Mouse (Mus musculus): ENCODE results near the gene Myh1. TPM values are rescaled to one million over a fixed set of nuclear protein-coding genes. Genes with fewer than 3 reads are reported as not detected.

Myh1 gene
- total RNA-seq, 2 experiments from 2014 or later: 0.14 to 3.2 TPM

DNA sequence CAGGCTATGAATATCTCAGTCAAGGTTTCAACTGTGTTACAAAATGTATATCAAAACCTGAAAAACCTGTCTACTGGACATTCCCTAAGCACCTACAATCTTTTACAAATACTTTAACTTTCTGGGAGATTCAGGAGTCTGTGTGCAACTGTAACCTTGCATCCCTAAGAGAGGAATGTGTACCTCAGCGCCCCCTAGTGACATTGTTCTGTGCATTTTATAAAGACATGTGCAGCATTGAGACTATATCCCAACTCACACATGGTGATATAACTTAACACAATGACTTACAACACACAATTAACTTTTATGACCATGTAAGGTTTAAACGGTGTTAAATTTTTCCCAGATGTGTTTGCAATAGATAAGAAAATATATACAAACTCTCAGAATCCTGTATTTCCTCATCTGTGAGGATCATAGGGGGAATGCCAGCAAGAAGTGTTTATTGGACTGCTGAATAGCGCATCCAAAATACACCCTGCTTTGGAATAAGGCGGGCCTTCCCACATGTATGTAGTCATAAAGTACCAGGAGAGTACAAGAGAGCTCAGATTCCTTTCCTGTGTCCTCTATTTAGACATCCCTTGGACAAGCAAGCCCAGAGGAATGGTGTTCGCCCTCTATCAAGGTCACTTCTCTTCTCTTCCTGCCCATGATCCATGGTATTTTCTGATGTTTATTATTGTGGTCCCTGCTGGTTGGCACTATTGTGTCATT is 35.9 kb downstream of the Myh1 start:
- peak; percentile 57 for DNase-seq

GRCm38 (mm10) chr11:67236799-67237198 is 36.9 kb downstream of the Myh1 start:
- no peak for DNase-seq

DNA sequence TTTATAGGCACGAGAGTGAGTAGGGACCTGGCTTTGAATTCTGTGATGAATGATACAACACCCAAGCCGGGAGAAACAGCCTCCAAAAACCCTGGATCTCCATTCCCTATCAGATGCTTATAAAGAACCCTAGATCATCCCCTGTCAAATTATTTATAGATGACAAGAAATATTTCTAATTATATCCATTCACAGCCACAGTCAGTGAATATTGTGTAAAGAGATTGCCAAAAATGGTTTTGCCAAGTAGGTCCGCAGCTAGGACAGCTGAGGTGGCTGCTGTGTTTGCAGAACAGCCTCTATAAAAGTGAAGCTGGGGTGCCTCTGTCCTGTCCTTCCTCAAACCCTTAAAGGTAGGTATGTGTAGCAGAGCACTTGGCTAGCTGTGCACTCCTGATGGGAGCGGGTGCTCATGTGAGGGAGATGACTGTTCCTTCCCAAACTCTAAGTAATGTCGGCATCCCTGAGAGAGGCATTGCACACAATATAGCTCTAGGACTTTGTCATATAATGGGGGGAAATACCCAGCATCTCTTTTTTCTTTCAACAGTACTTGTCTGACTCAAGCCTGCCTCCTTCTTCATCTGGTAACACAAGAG is 37.7 kb downstream of the Myh1 start, which contains the start of gene Myh4:
TSS of gene Myh4 (plus strand) at position 549 of the 599 bp plus-strand sequence.
- DNase-seq: no peak

GRCm38 (mm10) chr11:67241051-67241450 is 41.2 kb downstream of the Myh1 start:
- no peak for DNase-seq

DNA sequence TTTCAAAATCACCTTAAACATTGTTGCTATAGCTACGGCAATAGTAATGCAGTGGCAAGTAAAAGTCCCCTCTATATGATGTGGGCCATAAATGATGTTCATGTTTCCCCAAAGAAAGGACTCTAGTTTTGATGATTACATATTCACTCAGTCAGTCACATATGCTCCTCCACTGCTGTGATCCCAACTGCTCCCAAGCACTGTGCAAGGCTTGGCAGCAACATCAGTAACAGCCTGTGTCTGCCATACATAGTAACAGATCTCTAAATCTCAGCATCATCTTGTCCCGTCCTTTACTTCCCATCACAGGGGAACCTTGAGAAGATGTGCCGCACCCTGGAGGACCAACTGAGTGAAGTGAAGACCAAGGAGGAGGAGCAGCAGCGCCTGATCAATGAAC is 53.8 kb downstream of the Myh1 start:
- DNase-seq: no peak

- DNase-seq: no peak
These were observed 57.2 kb downstream of the Myh1 start for GRCm38 (mm10) chr11:67257048-67257447.

DNA sequence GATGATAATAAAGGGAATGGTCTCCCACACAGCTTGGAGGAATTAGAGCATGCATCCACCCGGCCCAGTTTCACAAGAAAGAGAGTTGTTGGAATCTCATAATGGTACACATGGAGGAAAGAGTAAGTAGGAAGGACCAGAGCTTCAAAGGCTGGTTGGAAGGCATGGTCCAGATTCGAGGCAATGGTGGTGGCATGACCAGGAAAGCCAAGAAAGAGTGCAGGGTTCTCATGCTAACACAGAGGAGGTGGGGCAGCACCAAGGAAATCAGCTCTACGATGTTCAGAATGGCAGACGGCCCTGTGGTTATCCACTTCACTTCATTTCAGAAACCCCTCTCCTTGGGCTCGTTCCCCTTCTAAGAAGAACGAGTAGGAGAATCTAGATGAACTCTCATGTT is 61.1 kb downstream of the Myh1 start:
- DNase-seq: no peak

Other genes with a start within 250 kb of the Myh1 start
- gene Tmem238l, start 243.4 kb upstream of the Myh1 start, total RNA-seq (2021): under 1 TPM; 0.34 to 0.52 TPM
- gene Tmem220, start 174.9 kb upstream of the Myh1 start, total RNA-seq (2021): 1 to 10 TPM; 1.2 to 1.5 TPM
- gene Adprm, start 147.5 kb upstream of the Myh1 start, total RNA-seq (2021): 10 to 100 TPM; 13.9 to 15.8 TPM
- 10 to 100 TPM; 18.7 to 18.9 TPM for gene Sco1, start 147.4 kb upstream of the Myh1 start, total RNA-seq (2021)
- under 1 TPM; 0.12 to 0.63 TPM for gene Myh3, start 121.8 kb upstream of the Myh1 start, total RNA-seq (2021)
- under 1 TPM in 1 of 2 experiments, not detected in 1; 0.65 TPM for gene Myh2, start 29.0 kb upstream of the Myh1 start, total RNA-seq (2021)
- gene Myh4, start 38.0 kb downstream of the Myh1 start, total RNA-seq (2021): under 1 TPM in 1 of 2 experiments, not detected in 1; 0.77 TPM
- gene Myh8, start 77.1 kb downstream of the Myh1 start, total RNA-seq (2021): 10 to 100 TPM in 1 of 2 experiments, 1 to 10 TPM in 1; 3.0 to 17.6 TPM
- under 1 TPM in 1 of 2 experiments, not detected in 1; 0.07 TPM for gene Myh13, start 121.6 kb downstream of the Myh1 start, total RNA-seq (2021)

Measured in heart, postnatal 4 days (tissue).